Mouse (Mus musculus) left cerebral cortex, adult 11 months (tissue): ENCODE data around the gene Gm10770.
"Not testable (repeated sequence)": the region's sequence is repeated elsewhere in the genome, so short reads cannot be mapped to it uniquely, and the experiment has no call there.

Experiments used
- DNase-seq: peaks from one replicate; pipeline ENCODE4 v3.0.0; 2022; ENCODE audit warnings: low spot score

The Gm10770 gene

GRCm38 (mm10) chr2:150179579-150179978 is at the start of gene Gm10770:
Gene Gm10770 (minus strand): TSS chr2:150179679.
- not testable (repeated sequence) for DNase-seq

GRCm38 (mm10) chr2:150223263-150223662 is 43.8 kb upstream of the Gm10770 start:
- not testable (repeated sequence) for DNase-seq

- DNase-seq, result not testable (repeated sequence)
These were observed 38.9 kb upstream of the Gm10770 start for GRCm38 (mm10) chr2:150218363-150218725.

GRCm38 (mm10) chr2:150217600-150218362 is 38.3 kb upstream of the Gm10770 start, which contains the start of gene Zfp937:
Gene Zfp937 (plus strand): TSS chr2:150218073.
- peak; percentile 85 for DNase-seq

- not testable (repeated sequence) for DNase-seq
These were observed 2.1 kb upstream of the Gm10770 start, which contains the start of gene Gm14139 for GRCm38 (mm10) chr2:150181570-150181999. Gene Gm14139 (plus strand): TSS chr2:150181755.

DNA sequence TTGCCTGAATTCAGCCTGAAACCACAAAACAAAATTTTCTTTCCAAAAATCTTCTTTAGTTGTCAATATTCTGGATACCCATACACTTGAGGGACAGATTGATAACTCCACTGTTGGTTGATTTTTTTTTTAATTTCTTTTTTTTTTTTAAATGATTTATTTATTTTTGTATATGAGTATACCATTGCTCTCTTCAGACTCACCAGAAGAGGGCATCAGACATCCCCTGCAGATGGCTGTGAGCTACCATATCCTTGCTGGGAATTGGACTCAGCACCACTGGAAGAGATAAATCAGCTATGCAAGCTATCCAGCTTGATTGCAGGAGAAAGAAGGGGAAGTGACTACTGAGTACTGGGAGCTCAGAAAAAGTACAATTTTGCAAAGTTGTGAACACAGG is 1.6 kb upstream of the Gm10770 start:
- DNase-seq, result not testable (repeated sequence)

DNA sequence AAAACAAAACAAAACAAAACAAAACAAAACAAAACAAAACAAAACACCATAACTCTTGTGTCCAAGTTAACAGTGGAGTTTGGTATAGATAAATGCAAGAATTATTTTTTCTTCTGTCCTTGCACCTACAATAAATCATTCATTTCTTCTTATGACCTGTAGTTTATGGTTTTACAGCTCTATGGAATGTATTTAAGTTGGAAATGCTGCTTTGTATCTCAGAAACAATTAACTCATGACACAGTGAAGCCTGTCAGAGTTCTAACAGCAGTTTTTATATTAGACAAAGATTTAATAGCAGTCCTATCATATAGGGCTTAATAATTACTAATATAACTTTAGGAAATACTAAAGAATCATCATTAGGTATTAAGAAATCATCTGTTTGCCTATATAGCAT is 5.6 kb downstream of the Gm10770 start:
- DNase-seq, result no peak

DNA sequence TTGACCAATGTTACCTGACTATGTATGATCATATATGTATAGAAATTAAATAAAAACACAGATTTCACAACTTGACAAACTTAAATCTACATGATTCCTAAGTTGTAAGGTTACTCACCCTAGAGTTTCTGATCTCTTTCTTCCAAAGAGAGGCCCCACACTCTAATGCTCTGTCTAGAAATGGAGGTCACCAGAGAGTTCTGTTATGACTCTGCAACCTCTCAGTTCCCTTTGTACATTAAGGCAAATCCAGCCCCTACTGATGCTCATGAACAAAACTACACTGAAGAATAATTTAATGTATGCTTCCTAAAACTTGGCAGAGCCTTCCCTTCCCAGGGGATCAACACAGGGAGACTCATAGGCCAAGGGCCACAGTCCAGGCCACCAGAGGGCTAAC is 12.8 kb downstream of the Gm10770 start:
- no peak for DNase-seq

GRCm38 (mm10) chr2:150136435-150136897 is 43.0 kb downstream of the Gm10770 start, which contains the start of gene Zfp120:
Gene Zfp120 (minus strand): TSS chr2:150136708.
- peak; percentile 91 for DNase-seq

DNA sequence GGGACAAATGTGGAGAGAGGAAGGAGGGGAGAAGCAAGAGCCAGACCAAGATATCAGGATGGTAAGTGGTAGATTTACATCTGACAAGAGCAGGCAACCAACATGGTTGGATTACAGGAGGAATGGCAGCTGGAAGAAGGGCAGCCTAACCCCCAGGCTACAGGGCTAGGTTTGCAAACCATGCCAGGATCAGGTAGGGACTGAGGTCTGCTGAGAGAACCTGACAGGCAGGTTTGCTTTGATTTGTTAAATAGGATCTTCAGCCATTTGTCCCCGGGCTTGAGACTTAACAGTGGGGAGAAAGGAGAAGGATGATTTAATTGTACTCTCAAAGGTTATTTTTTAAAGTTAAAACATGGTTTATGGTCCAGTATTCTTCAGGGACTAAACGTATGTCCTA is 46.7 kb downstream of the Gm10770 start:
- no peak for DNase-seq

- DNase-seq, result not testable (repeated sequence)
These were observed 47.5 kb downstream of the Gm10770 start for GRCm38 (mm10) chr2:150132002-150132401.
